Mouse (Mus musculus): ENCODE data around the gene Hrh2.

- TF ChIP-seq CTCF (IDR thresholded peaks at IDR 0.05; ENCODE audit: low read depth) = 0 out of 2 replicates have a peak, but pooled peaks have one; percentile 11
- TF ChIP-seq EP300 (IDR thresholded peaks at IDR 0.05; ENCODE audit: low read depth) = no peak
Measured at GRCm38 (mm10) chr13:54152421-54152820, 39.5 kb upstream of the Hrh2 start.
